ENCODE assay signal across 8 mouse cellular contexts in the genomic region with DNA sequence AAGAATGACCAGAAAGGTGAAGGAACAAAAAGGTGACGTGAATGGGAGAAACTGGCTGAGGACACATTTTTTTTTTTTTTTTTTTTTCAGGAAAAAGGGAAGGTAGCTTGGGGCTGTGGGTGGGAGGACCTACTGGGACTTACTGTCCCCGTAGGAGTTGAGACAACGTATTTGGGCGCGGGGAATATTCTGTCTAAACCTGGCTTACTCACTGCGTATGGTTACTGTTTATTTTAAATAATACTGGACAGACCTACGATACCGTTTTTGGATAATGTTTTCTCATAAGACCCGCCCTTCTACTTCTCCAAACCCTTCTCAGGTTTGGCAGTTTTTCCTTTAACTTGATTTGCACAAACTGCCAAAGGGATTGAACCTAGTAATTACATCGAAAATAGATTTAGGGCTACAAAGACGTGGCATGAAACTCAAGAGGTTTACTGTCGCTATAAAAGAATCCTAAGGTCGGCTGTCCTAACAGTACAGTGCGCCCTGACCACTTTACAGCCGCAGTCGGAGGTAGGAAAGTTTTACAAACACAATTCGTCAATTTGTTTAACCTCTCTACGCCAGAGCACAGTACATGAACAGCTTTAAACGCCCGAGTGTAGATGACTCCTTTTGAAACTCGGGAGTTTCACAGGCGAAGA. TPM values are rescaled to one million over a fixed set of nuclear protein-coding genes. Genes with fewer than 3 reads are reported as not detected.
A peak's percentile ranks its signal among the peaks of the same experiment; 100 is the strongest.
DNase-seq lines count a peak whose midpoint lies in the region; ATAC-seq and TF ChIP-seq lines count a peak whose summit lies in the region.

No protein-coding gene starts in this region.

- peaks cover 9% of the 10 kb centered on the region for H3K4me1 ChIP-seq in lung, adult 2 months (ENCODE audit: control insufficient read depth, insufficient read depth, low read length)
- H3K4me1 ChIP-seq in embryonic fibroblast, embryonic 13.5 days (ENCODE audit: control insufficient read depth, insufficient read depth, low read length): peaks cover 5% of the 10 kb centered on the region; the same call in 1 of the 2 replicates
- peaks cover 21% of the 10 kb centered on the region; the same call in 1 of the 2 replicates for H3K4me1 ChIP-seq in neural tube, embryonic 14.5 days (ENCODE audit: control insufficient read depth, insufficient read depth, low read length)

- peaks cover 4% of the 10 kb centered on the region; the same call in 1 of the 2 replicates for H3K27me3 ChIP-seq in neural tube, embryonic 14.5 days (ENCODE audit: control insufficient read depth, insufficient read depth, low read length)

- no peak for TF ChIP-seq CTCF in lung, adult 2 months (IDR thresholded peaks at IDR 0.05; ENCODE audit: insufficient read depth, low read length)
- TF ChIP-seq CTCF in embryonic fibroblast, embryonic 13.5 days (IDR thresholded peaks at IDR 0.05; ENCODE audit: borderline replicate concordance, insufficient read depth, low read length): no peak

- TF ChIP-seq POLR2A in lung, adult 2 months (IDR thresholded peaks at IDR 0.05; ENCODE audit: borderline replicate concordance, extremely low read depth, low read depth, low read length): no peak
- no peak for TF ChIP-seq POLR2A in embryonic fibroblast, embryonic 13.5 days (IDR thresholded peaks at IDR 0.05; ENCODE audit: low read depth, low read length)

- WGBS in lung, adult 2 months: 5% methylated on average over 22 of the region's 22 CpGs
- WGBS in large intestine, adult 2 months: 1% methylated on average over 22 of the region's 22 CpGs
- WGBS in neural tube, embryonic 14.5 days: 4% methylated on average over 22 of the region's 22 CpGs

- H3K27ac ChIP-seq in embryonic fibroblast, embryonic 13.5 days (ENCODE audit: insufficient read depth, low read length): peak overlapping the region; percentile 71; the same call in 1 of the 2 replicates
- peak overlapping the region; percentile 96 for H3K27ac ChIP-seq in neural tube, embryonic 14.5 days (ENCODE audit: low read depth, low read length)

- H3K36me3 ChIP-seq in neural tube, embryonic 14.5 days (ENCODE audit: control insufficient read depth, insufficient read depth, low read length): no peaks in the 10 kb centered on the region

- peak overlapping the region; percentile 79 for H3K4me2 ChIP-seq in neural tube, embryonic 14.5 days (ENCODE audit: low read depth, low read length)

- H3K4me3 ChIP-seq in lung, adult 2 months (replicated peaks; ENCODE audit: extremely low read depth, low read depth, low read length): peak overlapping the region; percentile 82
- peak overlapping the region; percentile 94 for H3K4me3 ChIP-seq in embryonic fibroblast, embryonic 13.5 days (ENCODE audit: insufficient read depth, low read length)
- H3K4me3 ChIP-seq in neural tube, embryonic 14.5 days (ENCODE audit: low read depth, low read length): peak overlapping the region; percentile 100

- no peak for DNase-seq in lung, adult 2 months
- no peak for DNase-seq in lung, postnatal 14 days
- peak; percentile 46 for DNase-seq in large intestine, adult 2 months (ENCODE audit: low read depth, low spot score)
- no peak for DNase-seq in urinary bladder, postnatal 14 days (ENCODE audit: low spot score)
- no peak for DNase-seq in thymus, postnatal 4 days
- no peak for DNase-seq in cerebellum, adult 18-20 months

- no peak for ATAC-seq in neural tube, embryonic 14.5 days (ENCODE audit: low read depth)

- peak overlapping the region; percentile 97 for H3K9ac ChIP-seq in neural tube, embryonic 14.5 days (replicated peaks; ENCODE audit: low read depth, low read length)

- H3K9me3 ChIP-seq in neural tube, embryonic 14.5 days (ENCODE audit: control insufficient read depth, low read length): no peaks in the 10 kb centered on the region

RNA-seq across cellular contexts. Expression of a gene that starts 0.7 kb away (rescaled TPM):
- polyA plus RNA-seq in lung, adult 2 months (2012; rRNA removed): 73.4 and 92.4 TPM in 2 replicates
- 114 and 118 TPM in 2 replicates for polyA plus RNA-seq in embryonic fibroblast, embryonic 13.5 days (2011; ENCODE audit: insufficient read length, low read depth, missing spikeins)
- 65.3 and 80.4 TPM in 2 replicates for polyA plus RNA-seq in large intestine, adult 2 months (2012; rRNA removed)
- polyA plus RNA-seq in neural tube, embryonic 14.5 days (2014; fragmentation: Nextera tagmentation; extraction: Ambion mirVana): 92.0 and 102 TPM in 2 replicates

RNA-seq across cellular contexts. Expression of a gene that starts 1.1 kb away (rescaled TPM):
- 0.85 TPM in 1 of 2 replicates, not detected in the other for polyA plus RNA-seq in lung, adult 2 months (2012; rRNA removed)
- polyA plus RNA-seq in embryonic fibroblast, embryonic 13.5 days (2011; ENCODE audit: insufficient read length, low read depth, missing spikeins): 1.5 and 2.0 TPM in 2 replicates
- not detected in 2 replicates for polyA plus RNA-seq in large intestine, adult 2 months (2012; rRNA removed)
- 0.99 TPM in 1 of 2 replicates, not detected in the other for polyA plus RNA-seq in neural tube, embryonic 14.5 days (2014; fragmentation: Nextera tagmentation; extraction: Ambion mirVana)
